Mouse (Mus musculus) mature B cell (primary cell): ENCODE results near the gene Gm28308.

ENCODE experiments used
- in situ Hi-C: fragments of 300-500 bp; cut with MboI; formaldehyde crosslinking; loops from 2 replicates; pipeline ENCODE4 v1.14.3; 2019

The Gm28308 gene

GRCm38 (mm10) chr6:52189909-52190308, 23.2 kb downstream of the Gm28308 start:
- in situ Hi-C loops, result no loop called here

- in situ Hi-C loops, result no loop called here
These were observed 24.0 kb downstream of the Gm28308 start for GRCm38 (mm10) chr6:52189172-52189591.

GRCm38 (mm10) chr6:52186500-52186899, 26.6 kb downstream of the Gm28308 start:
- in situ Hi-C loops, result no loop called here

GRCm38 (mm10) chr6:52185834-52186233, 27.3 kb downstream of the Gm28308 start:
- in situ Hi-C loops, result no loop called here

GRCm38 (mm10) chr6:52185222-52185621, 27.9 kb downstream of the Gm28308 start:
- in situ Hi-C loops, result no loop called here

GRCm38 (mm10) chr6:52184668-52185067, 28.5 kb downstream of the Gm28308 start:
- in situ Hi-C loops, result no loop called here

- in situ Hi-C loops, result no loop called here
These were observed 29.6 kb downstream of the Gm28308 start for GRCm38 (mm10) chr6:52183311-52184080.

- in situ Hi-C loops, result no loop called here
These were observed 30.3 kb downstream of the Gm28308 start for GRCm38 (mm10) chr6:52182793-52183192.

- in situ Hi-C loops, result no loop called here
These were observed 31.1 kb downstream of the Gm28308 start for GRCm38 (mm10) chr6:52182030-52182429.

- in situ Hi-C loops, result no loop called here
These were observed 32.4 kb downstream of the Gm28308 start for GRCm38 (mm10) chr6:52180726-52181125.

GRCm38 (mm10) chr6:52180213-52180710, 32.9 kb downstream of the Gm28308 start:
- in situ Hi-C loops, result no loop called here

- in situ Hi-C loops, result no loop called here
These were observed 33.4 kb downstream of the Gm28308 start for GRCm38 (mm10) chr6:52179690-52180089.

- in situ Hi-C loops, result no loop called here
These were observed 34.0 kb downstream of the Gm28308 start for GRCm38 (mm10) chr6:52178918-52179665.

- in situ Hi-C loops, result no loop called here
These were observed 35.3 kb downstream of the Gm28308 start for GRCm38 (mm10) chr6:52177806-52178205.

- in situ Hi-C loops, result no loop called here
These were observed 35.9 kb downstream of the Gm28308 start, which contains the start of gene 5730596B20Rik for GRCm38 (mm10) chr6:52177061-52177735. TSS of gene 5730596B20Rik (plus strand) at chr6:52177498.

- in situ Hi-C loops, result no loop called here
These were observed 36.7 kb downstream of the Gm28308 start for GRCm38 (mm10) chr6:52176391-52176790.

GRCm38 (mm10) chr6:52175864-52176263, 37.3 kb downstream of the Gm28308 start:
- in situ Hi-C loops, result no loop called here

GRCm38 (mm10) chr6:52174968-52175751, 38.0 kb downstream of the Gm28308 start:
- in situ Hi-C loops, result no loop called here

GRCm38 (mm10) chr6:52173648-52174047, 39.5 kb downstream of the Gm28308 start:
- in situ Hi-C loops, result no loop called here

GRCm38 (mm10) chr6:52172501-52172900, 40.6 kb downstream of the Gm28308 start:
- in situ Hi-C loops, result no loop called here

- in situ Hi-C loops, result no loop called here
These were observed 41.2 kb downstream of the Gm28308 start for GRCm38 (mm10) chr6:52171938-52172337.
